In genomic region chr6:120083442-120083841, GRCm38 (mm10) we compare ENCODE assay signal across 24 mouse cellular contexts. TPM values are rescaled to one million over a fixed set of nuclear protein-coding genes. Genes with fewer than 3 reads are reported as not detected.
A peak's percentile ranks its signal among the peaks of the same experiment; 100 is the strongest.
DNase-seq lines count a peak whose midpoint lies in the region; ATAC-seq and TF ChIP-seq lines count a peak whose summit lies in the region.
"Had no signal": no experiment of that assay in that cellular context is flagged by ENCODE, and none has a peak within 500 bp of the region (broad histone marks: within the 10 kb centered on the region; RNA-seq: fewer than 3 reads in every experiment).

No protein-coding gene starts in this region.

- no peak overlapping the region for H3K9ac ChIP-seq in hindbrain, embryonic 14.5 days
- H3K9ac ChIP-seq: embryonic facial prominence, embryonic 13.5 days; hindbrain, embryonic 12.5 days; kidney, embryonic 15.5 days; liver, embryonic 13.5 days had no signal

- H3K4me1 ChIP-seq in bone marrow macrophage, adult 2 months (ENCODE audit: control insufficient read depth, insufficient read depth, low read length), result peaks cover 32% of the 10 kb centered on the region
- H3K4me1 ChIP-seq in megakaryocyte, embryonic 14.5 days, result peaks cover 39% of the 10 kb centered on the region
- no peaks in the 10 kb centered on the region for H3K4me1 ChIP-seq in hindbrain, embryonic 14.5 days (replicated peaks; ENCODE audit: control insufficient read depth, insufficient read depth, low read length)
- no peaks in the 10 kb centered on the region for H3K4me1 ChIP-seq in embryonic facial prominence, embryonic 10.5 days
- H3K4me1 ChIP-seq: hindbrain, embryonic 12.5 days; kidney, embryonic 15.5 days had no signal

- DNase-seq in CD4-positive, CD25-positive, alpha-beta regulatory T cell, adult 2 months (ENCODE audit: low read depth, low spot score), result peak; percentile 75
- peak; percentile 72 for DNase-seq in ES-CJ7 (ENCODE audit: low read depth, low spot score)
- no peak for DNase-seq in hindbrain, embryonic 14.5 days (ENCODE audit: low spot score)
- DNase-seq in lung, adult 18-20 months, result no peak
- no peak for DNase-seq in layer of hippocampus, postnatal 25 days (ENCODE audit: extremely low spot score in 1 of 2, low spot score in 1 of 2)
- DNase-seq in embryonic facial prominence, embryonic 10.5 days (ENCODE audit: low spot score), result no peak
- DNase-seq: adrenal gland, adult 8-10 months; cerebellum, adult 2 months; gastrocnemius, adult 2 months; heart, adult 18-20 months; liver, embryonic 13.5 days had no signal

- H3K9me3 ChIP-seq in megakaryocyte, embryonic 14.5 days, result no peaks in the 10 kb centered on the region
- no peaks in the 10 kb centered on the region for H3K9me3 ChIP-seq in hindbrain, embryonic 14.5 days (ENCODE audit: control insufficient read depth, low read length)
- no peaks in the 10 kb centered on the region for H3K9me3 ChIP-seq in embryonic facial prominence, embryonic 10.5 days
- H3K9me3 ChIP-seq: embryonic facial prominence, embryonic 13.5 days; hindbrain, embryonic 12.5 days; kidney, embryonic 15.5 days; liver, embryonic 13.5 days had no signal

- no peak for ATAC-seq in hindbrain, embryonic 14.5 days (ENCODE audit: low FRiP score)
- ATAC-seq: forebrain, embryonic 16.5 days; intestine, embryonic 16.5 days; lung, postnatal 0 days had no signal

- 80% methylated on average over 6 of the region's 6 CpGs for WGBS in hindbrain, embryonic 14.5 days
- WGBS in embryonic facial prominence, embryonic 10.5 days, result 70% methylated on average over 6 of the region's 6 CpGs

- H3K27ac ChIP-seq in bone marrow macrophage, adult 2 months (ENCODE audit: insufficient read depth, low read depth, low read length), result peak overlapping the region; percentile 51
- no peak overlapping the region for H3K27ac ChIP-seq in hindbrain, embryonic 14.5 days
- H3K27ac ChIP-seq in embryonic facial prominence, embryonic 10.5 days (replicated peaks), result no peak overlapping the region
- H3K27ac ChIP-seq: embryonic facial prominence, embryonic 13.5 days; gastrocnemius, adult 2 months; hindbrain, embryonic 12.5 days; kidney, embryonic 15.5 days; liver, embryonic 13.5 days had no signal

- no peak for TF ChIP-seq CTCF in bone marrow macrophage, adult 2 months (IDR thresholded peaks at IDR 0.05; ENCODE audit: low read depth, low read length)

- peak overlapping the region; percentile 15; the same call in 1 of the 2 replicates for H3K4me3 ChIP-seq in bone marrow macrophage, adult 2 months (ENCODE audit: insufficient read depth, low read length)
- H3K4me3 ChIP-seq in megakaryocyte, embryonic 14.5 days (replicated peaks), result peak overlapping the region; percentile 28
- no peak overlapping the region for H3K4me3 ChIP-seq in hindbrain, embryonic 14.5 days (replicated peaks; ENCODE audit: low read length)
- no peak overlapping the region for H3K4me3 ChIP-seq in embryonic facial prominence, embryonic 10.5 days
- H3K4me3 ChIP-seq: embryonic facial prominence, embryonic 13.5 days; gastrocnemius, adult 2 months; hindbrain, embryonic 12.5 days; kidney, embryonic 15.5 days; liver, embryonic 13.5 days had no signal

- no peaks in the 10 kb centered on the region for H3K36me3 ChIP-seq in megakaryocyte, embryonic 14.5 days (replicated peaks; ENCODE audit: low read length)
- H3K36me3 ChIP-seq in hindbrain, embryonic 14.5 days (replicated peaks; ENCODE audit: control insufficient read depth, insufficient read depth), result no peaks in the 10 kb centered on the region
- no peaks in the 10 kb centered on the region for H3K36me3 ChIP-seq in embryonic facial prominence, embryonic 10.5 days (replicated peaks)
- H3K36me3 ChIP-seq: embryonic facial prominence, embryonic 13.5 days; hindbrain, embryonic 12.5 days; kidney, embryonic 15.5 days; liver, embryonic 13.5 days had no signal

- H3K4me2 ChIP-seq in hindbrain, embryonic 14.5 days (replicated peaks), result no peak overlapping the region
- H3K4me2 ChIP-seq: embryonic facial prominence, embryonic 13.5 days; hindbrain, embryonic 12.5 days; kidney, embryonic 15.5 days; liver, embryonic 13.5 days; midbrain, embryonic 11.5 days had no signal

- TF ChIP-seq POLR2A in bone marrow macrophage, adult 2 months (IDR thresholded peaks at IDR 0.05; ENCODE audit: borderline replicate concordance, low read depth, low read length), result no peak

- no peaks in the 10 kb centered on the region for H3K27me3 ChIP-seq in megakaryocyte, embryonic 14.5 days (replicated peaks)
- no peaks in the 10 kb centered on the region for H3K27me3 ChIP-seq in hindbrain, embryonic 14.5 days (ENCODE audit: control insufficient read depth, insufficient read depth, low read length)
- H3K27me3 ChIP-seq in embryonic facial prominence, embryonic 10.5 days (replicated peaks; ENCODE audit: low read depth, poor library complexity, severe bottlenecking), result no peaks in the 10 kb centered on the region
- H3K27me3 ChIP-seq: embryonic facial prominence, embryonic 13.5 days; hindbrain, embryonic 12.5 days; kidney, embryonic 15.5 days; liver, embryonic 13.5 days had no signal

RNA-seq across cellular contexts. Expression of gene Ninj2, which starts 9.7 kb away (rescaled TPM):
- polyA plus RNA-seq in bone marrow macrophage, adult 2 months (2012; ENCODE audit: insufficient read depth, insufficient read length, missing spikeins), result not detected in 2 replicates
- not detected in 2 replicates for polyA plus RNA-seq in megakaryocyte, embryonic 14.5 days (2012; ENCODE audit: insufficient read depth, low replicate concordance)
- polyA plus RNA-seq in hindbrain, embryonic 14.5 days (2014; fragmentation: Nextera tagmentation; extraction: Ambion mirVana), result not detected in 2 replicates
- 1 to 10 TPM; 2.3 to 2.9 TPM for total RNA-seq in layer of hippocampus, postnatal 25 days (2021)
- not detected in 2 replicates for polyA plus RNA-seq in embryonic facial prominence, embryonic 10.5 days (2016; fragmentation: Nextera tagmentation; extraction: Ambion mirVana)
- total RNA-seq: adrenal gland, adult 8-10 months; gastrocnemius, adult 2 months; heart, adult 18-20 months had no signal
- polyA plus RNA-seq: embryonic facial prominence, embryonic 13.5 days; forebrain, embryonic 16.5 days; heart, embryonic 16.5 days; hindbrain, embryonic 12.5 days; kidney, embryonic 15.5 days; limb, embryonic 11.5 days; liver, embryonic 13.5 days; midbrain, embryonic 11.5 days; neural tube, embryonic 14.5 days; stomach, embryonic 14.5 days had no signal

RNA-seq across cellular contexts. Expression of gene Wnk1, which starts 45.0 kb away (rescaled TPM):
- 336 and 345 TPM in 2 replicates for polyA plus RNA-seq in bone marrow macrophage, adult 2 months (2012; ENCODE audit: insufficient read depth, insufficient read length, missing spikeins)
- 5.5 and 12.2 TPM in 2 replicates for polyA plus RNA-seq in megakaryocyte, embryonic 14.5 days (2012; ENCODE audit: insufficient read depth, low replicate concordance)
- polyA plus RNA-seq in hindbrain, embryonic 14.5 days (2014; fragmentation: Nextera tagmentation; extraction: Ambion mirVana), result 48.4 and 59.1 TPM in 2 replicates
- total RNA-seq in layer of hippocampus, postnatal 25 days (2021), result 100 to 1,000 TPM; 158 to 195 TPM
- polyA plus RNA-seq in embryonic facial prominence, embryonic 10.5 days (2016; fragmentation: Nextera tagmentation; extraction: Ambion mirVana), result 47.9 and 49.5 TPM in 2 replicates

Comparison
In these comparisons a context has a peak if more than half of its experiments do, and no peak if none do; other contexts are left out.
1. DNase-seq: peak in CD4-positive, CD25-positive, alpha-beta regulatory T cell, adult 2 months (single experiment) and ES-CJ7 (single experiment); none in hindbrain, embryonic 14.5 days (single experiment), lung, adult 18-20 months (0 of 2), layer of hippocampus, postnatal 25 days (0 of 2) and embryonic facial prominence, embryonic 10.5 days (single experiment).
2. H3K4me3 ChIP-seq: peak in bone marrow macrophage, adult 2 months (single experiment) and megakaryocyte, embryonic 14.5 days (single experiment); none in hindbrain, embryonic 14.5 days (single experiment) and embryonic facial prominence, embryonic 10.5 days (single experiment).